Mouse (Mus musculus) brain, embryonic 14.5 days (tissue): ENCODE results near the gene Gm1123. TPM values are rescaled to one million over a fixed set of nuclear protein-coding genes. Genes with fewer than 3 reads are reported as not detected.

Experiments used
- DNase-seq: peaks from one replicate; pipeline ENCODE4 v3.0.0-alpha.2; 2011; ENCODE audit warnings: low read depth
- CTCF ChIP-seq: fragments of 200-500 bp; IDR thresholded peaks from 2 replicates; pipeline ENCODE4 v1.5.1; 2012; ENCODE audit warnings: inconsistent platforms, mild to moderate bottlenecking, moderate library complexity, borderline replicate concordance; ENCODE audit not compliant: insufficient read depth, insufficient read length; ENCODE audit errors: extremely low read depth
- POLR2A ChIP-seq: fragments of 200-500 bp; IDR thresholded peaks from 2 replicates; pipeline ENCODE4 v1.6.1; 2012; ENCODE audit warnings: mild to moderate bottlenecking, inconsistent platforms, borderline replicate concordance; ENCODE audit not compliant: poor library complexity, insufficient read depth, insufficient read length, severe bottlenecking; ENCODE audit errors: extremely low read depth
- polyA plus RNA-seq: library from polyadenylated mRNA; depleted of rRNA; stranded (reverse); fragments of >200 nt; gene quantifications from 2 replicates; pipeline ENCODE4 v1.2.3, GENCODE M21; 2012

Gm1123 gene
- polyA plus RNA-seq, 1 experiment = 0.08 TPM

- DNase-seq = no peak
Observed at GRCm38 (mm10) chr9:98994103-98994502, 41.4 kb downstream of the Gm1123 start.

GRCm38 (mm10) chr9:98987131-98987530 is 48.4 kb downstream of the Gm1123 start:
- DNase-seq = peak; percentile 12
- TF ChIP-seq POLR2A (no peak), CTCF (no peak)

More at GRCm38 (mm10) chr9:98994103-98994502, 41.4 kb downstream of the Gm1123 start:
- TF ChIP-seq CTCF (no peak), POLR2A (no peak)

- TF ChIP-seq CTCF = no peak
- no peak for TF ChIP-seq POLR2A
- peak; percentile 59 for DNase-seq
Observed at GRCm38 (mm10) chr9:98986476-98987096, 48.9 kb downstream of the Gm1123 start.

- DNase-seq = peak; percentile 99
- TF ChIP-seq POLR2A (peak; percentile 90), CTCF (no peak)
Observed at GRCm38 (mm10) chr9:98985800-98986475, 49.6 kb downstream of the Gm1123 start, which contains the start of gene Faim. Gene Faim, plus strand, starts transcription at chr9:98986373.

GRCm38 (mm10) chr9:98979431-98980416 is 55.8 kb downstream of the Gm1123 start:
- TF ChIP-seq CTCF (peak; percentile 99), POLR2A (no peak)
- peak; percentile 93 for DNase-seq

- TF ChIP-seq POLR2A (no peak), CTCF (peak; percentile 46; the same call in 1 of the 2 replicates)
- DNase-seq = no peak
Observed at GRCm38 (mm10) chr9:98976520-98976919, 59.0 kb downstream of the Gm1123 start.

- DNase-seq = no peak
- TF ChIP-seq POLR2A (no peak), CTCF (no peak)
Observed at GRCm38 (mm10) chr9:98976081-98976480, 59.4 kb downstream of the Gm1123 start.

- DNase-seq = no peak
- TF ChIP-seq POLR2A = no peak
- TF ChIP-seq CTCF = no peak
Observed at GRCm38 (mm10) chr9:98974898-98975297, 60.6 kb downstream of the Gm1123 start.

GRCm38 (mm10) chr9:98973561-98973960 is 62.0 kb downstream of the Gm1123 start:
- no peak for DNase-seq
- TF ChIP-seq POLR2A (no peak), CTCF (no peak)

GRCm38 (mm10) chr9:98973101-98973521 is 62.4 kb downstream of the Gm1123 start:
- peak; percentile 42 for DNase-seq
- TF ChIP-seq CTCF = no peak

GRCm38 (mm10) chr9:98965084-98965483 is 70.4 kb downstream of the Gm1123 start:
- peak; percentile 66 for DNase-seq
- no peak for TF ChIP-seq POLR2A
- TF ChIP-seq CTCF = peak; percentile 71
